Mouse (Mus musculus): ENCODE measurements at regions not wholly inside any gene's neighbourhood (a gene's known extent, or its start where the extent isn't known, plus 50 kb on each side); places are given as distances from the start of the nearest gene placed in this dataset.

GRCm38 (mm10) chr6:147919697-147920096 is 127.4 kb upstream of the Far2 start:
- H3K4me3 ChIP-seq (replicated peaks in 1 of 3; ENCODE audit: low read depth in 2 of 3, low read length in 2 of 3, poor library complexity in 1 of 3), result no peak overlapping the region
- no peaks in the 10 kb centered on the region for H3K9me3 ChIP-seq (replicated peaks; ENCODE audit: low read length)
- no peak for TF ChIP-seq NRF1 (IDR thresholded peaks at IDR 0.05; ENCODE audit: low read depth, low read length)
- TF ChIP-seq ZNF384 (IDR thresholded peaks at IDR 0.05; ENCODE audit: low read depth, low read length), result no peak
- TF ChIP-seq KAT2A (IDR thresholded peaks at IDR 0.05; ENCODE audit: insufficient replicate concordance, low read length), result no peak
- no peak for TF ChIP-seq SMC3 (IDR thresholded peaks at IDR 0.05; ENCODE audit: low read depth, low read length)
- no peak for TF ChIP-seq USF2 (conservative IDR thresholded peaks at IDR 0.05; ENCODE audit: low read depth, low read length)
- dilution Hi-C loops (cut with MboI; ENCODE audit: extremely low pct_ligation_motif_present, extremely low pct_unique_long_range_greater_than_20kb, low sequenced_read_pairs) (no loop called here), in situ Hi-C loops (cut with MboI; ENCODE audit: low pct_ligation_motif_present, low pct_unique_long_range_greater_than_20kb, low sequenced_read_pairs) (no loop called here)
- no peak overlapping the region for H3K9ac ChIP-seq (ENCODE audit: insufficient read depth, low read depth)
- H3K4me2 ChIP-seq (ENCODE audit: insufficient read depth, low read depth, poor library complexity, severe bottlenecking), result no peak overlapping the region
- DNase-seq (ENCODE audit: extremely low read depth), result no peak
- H3K4me1 ChIP-seq (ENCODE audit: control insufficient read depth in 1 of 2, insufficient read depth in 2 of 2), result no peaks in the 10 kb centered on the region
- H3K36me3 ChIP-seq (replicated peaks in 1 of 2; ENCODE audit: control insufficient read depth in 1 of 2, insufficient read depth in 1 of 2, low read length in 1 of 2), result no peaks in the 10 kb centered on the region
- H3K27me3 ChIP-seq (replicated peaks), result no peaks in the 10 kb centered on the region
- no peak overlapping the region for H3K27ac ChIP-seq (ENCODE audit: insufficient read depth, low read depth)
- no peaks in the 10 kb centered on the region for H3K79me2 ChIP-seq (replicated peaks; ENCODE audit: control insufficient read depth, extremely low read depth, insufficient read depth, poor library complexity, severe bottlenecking)

GRCm38 (mm10) chr6:147921091-147921490 is 126.0 kb upstream of the Far2 start:
- Histone ChIP-seq H3K4me3 (replicated peaks in 1 of 3; ENCODE audit: low read depth in 2 of 3, low read length in 2 of 3, poor library complexity in 1 of 3) (no peak overlapping the region), H3K27me3 (replicated peaks) (no peaks in the 10 kb centered on the region), H3K4me2 (ENCODE audit: insufficient read depth, low read depth, poor library complexity, severe bottlenecking) (no peak overlapping the region), H3K4me1 (ENCODE audit: control insufficient read depth in 1 of 2, insufficient read depth in 2 of 2) (peaks cover 0 to 4% of the 10 kb centered on the region in 2 experiments; a peak in 1 of 4 replicates), H3K9ac (ENCODE audit: insufficient read depth, low read depth) (no peak overlapping the region), H3K79me2 (replicated peaks; ENCODE audit: control insufficient read depth, extremely low read depth, insufficient read depth, poor library complexity, severe bottlenecking) (no peaks in the 10 kb centered on the region), H3K27ac (ENCODE audit: insufficient read depth, low read depth) (no peak overlapping the region), H3K36me3 (replicated peaks in 1 of 2; ENCODE audit: control insufficient read depth in 1 of 2, insufficient read depth in 1 of 2, low read length in 1 of 2) (no peaks in the 10 kb centered on the region), H3K9me3 (replicated peaks; ENCODE audit: low read length) (no peaks in the 10 kb centered on the region)
- dilution Hi-C loops (cut with MboI; ENCODE audit: extremely low pct_ligation_motif_present, extremely low pct_unique_long_range_greater_than_20kb, low sequenced_read_pairs) (no loop called here), in situ Hi-C loops (cut with MboI; ENCODE audit: low pct_ligation_motif_present, low pct_unique_long_range_greater_than_20kb, low sequenced_read_pairs) (no loop called here)
- TF ChIP-seq ZMIZ1 (IDR thresholded peaks at IDR 0.05; ENCODE audit: low read depth, low read length) (no peak), NRF1 (IDR thresholded peaks at IDR 0.05; ENCODE audit: low read depth, low read length) (no peak), JUND (conservative IDR thresholded peaks at IDR 0.05; ENCODE audit: low read depth, low read length) (no peak), GABPA (IDR thresholded peaks at IDR 0.05; ENCODE audit: insufficient replicate concordance, low read depth, low read length) (no peak), MAX (IDR thresholded peaks at IDR 0.05; ENCODE audit: low read length) (no peak), BHLHE40 (IDR thresholded peaks at IDR 0.05; ENCODE audit: low read depth, low read length) (no peak), MEF2A (IDR thresholded peaks at IDR 0.05; ENCODE audit: borderline replicate concordance, low read depth, low read length) (no peak), RAD21 (IDR thresholded peaks at IDR 0.05; ENCODE audit: low read depth, low read length) (no peak), ZNF384 (IDR thresholded peaks at IDR 0.05; ENCODE audit: low read depth, low read length) (no peak), RCOR1 (conservative IDR thresholded peaks at IDR 0.05; ENCODE audit: low read depth, low read length) (no peak), TCF12 (IDR thresholded peaks at IDR 0.05; ENCODE audit: low read depth, low read length) (no peak), POLR2A (IDR thresholded peaks at IDR 0.05; ENCODE audit: low read depth, low read length) (no peak), USF2 (conservative IDR thresholded peaks at IDR 0.05; ENCODE audit: low read depth, low read length) (no peak), MXI1 (IDR thresholded peaks at IDR 0.05; ENCODE audit: low read depth, low read length) (no peak), MAFK (IDR thresholded peaks at IDR 0.05; ENCODE audit: insufficient replicate concordance, low read length) (no peak)
- no peak for DNase-seq (ENCODE audit: extremely low read depth)

Data from CH12.LX (cell line).